Mouse (Mus musculus) cerebellum, adult (tissue): ENCODE data around the gene Tpsab1.

ENCODE experiments used
- ATAC-seq: cut with Nextera tagmentation; 2 replicates; pipeline ENCODE4 v1.9.2; 2017; ENCODE audit warnings: mild to moderate bottlenecking, moderate library complexity, mixed read lengths; ENCODE audit not compliant: insufficient number of reproducible peaks, low FRiP score, low TSS enrichment

Tpsab1 gene

GRCm38 (mm10) chr17:25345462-25345861, at the start of gene Tpsab1:
TSS of gene Tpsab1 (minus strand) at chr17:25345562.
- ATAC-seq, result no peak

- ATAC-seq, result no peak
Measured at GRCm38 (mm10) chr17:25394526-25394925, 49.2 kb upstream of the Tpsab1 start.

- ATAC-seq, result no peak
Measured at GRCm38 (mm10) chr17:25374011-25374410, 28.6 kb upstream of the Tpsab1 start.

- ATAC-seq, result no peak
Measured at GRCm38 (mm10) chr17:25372491-25372890, 27.1 kb upstream of the Tpsab1 start.

GRCm38 (mm10) chr17:25368973-25369372, 23.6 kb upstream of the Tpsab1 start, which contains the start of gene Tpsg1:
TSS of gene Tpsg1 (plus strand) at chr17:25369273.
- ATAC-seq, result no peak

- ATAC-seq, result no peak
Measured at GRCm38 (mm10) chr17:25366005-25366404, 20.6 kb upstream of the Tpsab1 start, which contains the start of gene Tpsb2. TSS of gene Tpsb2 (plus strand) at chr17:25366305.

- no peak for ATAC-seq
Measured at GRCm38 (mm10) chr17:25363726-25364125, 18.4 kb upstream of the Tpsab1 start.

GRCm38 (mm10) chr17:25361291-25361690, 15.9 kb upstream of the Tpsab1 start:
- ATAC-seq, result no peak

GRCm38 (mm10) chr17:25341490-25341889, 3.9 kb downstream of the Tpsab1 start:
- ATAC-seq, result no peak

- no peak for ATAC-seq
Measured at GRCm38 (mm10) chr17:25340003-25340402, 5.4 kb downstream of the Tpsab1 start.

- ATAC-seq, result no peak
Measured at GRCm38 (mm10) chr17:25338218-25338617, 7.1 kb downstream of the Tpsab1 start.

- no peak for ATAC-seq
Measured at GRCm38 (mm10) chr17:25333943-25334342, 11.4 kb downstream of the Tpsab1 start.

- ATAC-seq, result no peak
Measured at GRCm38 (mm10) chr17:25332321-25332720, 13.0 kb downstream of the Tpsab1 start.

GRCm38 (mm10) chr17:25322930-25323329, 22.4 kb downstream of the Tpsab1 start:
- no peak for ATAC-seq

GRCm38 (mm10) chr17:25320819-25321218, 24.5 kb downstream of the Tpsab1 start:
- no peak for ATAC-seq

- no peak for ATAC-seq
Measured at GRCm38 (mm10) chr17:25318354-25318753, 27.0 kb downstream of the Tpsab1 start, which contains the start of gene Prss29. TSS of gene Prss29 (plus strand) at chr17:25318654.

GRCm38 (mm10) chr17:25308346-25308745, 37.0 kb downstream of the Tpsab1 start, which contains the start of gene Prss28:
TSS of gene Prss28 (plus strand) at chr17:25308646.
- ATAC-seq, result no peak

- ATAC-seq, result no peak
Measured at GRCm38 (mm10) chr17:25298094-25298493, 47.3 kb downstream of the Tpsab1 start, which contains the start of gene Prss34. TSS of gene Prss34 (plus strand) at chr17:25298394.

- ATAC-seq, result no peak
Measured at GRCm38 (mm10) chr17:25294111-25294510, 51.3 kb downstream of the Tpsab1 start.

- ATAC-seq, result no peak
Measured at GRCm38 (mm10) chr17:25293495-25293894, 51.9 kb downstream of the Tpsab1 start.
